Mouse (Mus musculus) CH12F3 (cell line): Measurements from ENCODE around the gene Cmtm2b.

Source experiments
- in situ Hi-C: fragments of 300-500 bp; cut with MboI; formaldehyde crosslinking; loops from 2 replicates; pipeline ENCODE4 v1.14.3; 2020; ENCODE audit warnings: low sequenced_read_pairs

The Cmtm2b gene

GRCm38 (mm10) chr8:104380269-104380668, 58.2 kb downstream of the Cmtm2b start:
- in situ Hi-C loops = no loop called here
